Mouse (Mus musculus) spleen, adult 2 months (tissue): ENCODE measurements around the gene Sat2.

Experiments
- CTCF ChIP-seq: fragments of 200-500 bp; IDR thresholded peaks from 2 replicates; pipeline ENCODE4 v1.5.1; 2011; ENCODE audit warnings: mild to moderate bottlenecking, inconsistent platforms; ENCODE audit not compliant: insufficient read depth, insufficient read length, insufficient replicate concordance; ENCODE audit errors: extremely low read depth
- POLR2A ChIP-seq: fragments of 200-500 bp; IDR thresholded peaks from 2 replicates; pipeline ENCODE4 v1.6.1; 2011; ENCODE audit warnings: low read depth, low read length, inconsistent platforms

- TF ChIP-seq CTCF (no peak), POLR2A (no peak)
These were observed 31.2 kb upstream of the Sat2 start for GRCm38 (mm10) chr11:69590622-69591021.
